Mouse (Mus musculus): ENCODE measurements at regions not wholly inside any gene's neighbourhood (a gene's known extent, or its start where the extent isn't known, plus 50 kb on each side); places are given as distances from the start of the nearest gene placed in this dataset.

GRCm38 (mm10) chr13:72250419-72250818 is 286.9 kb upstream of the Irx1 start:
- TF ChIP-seq CTCF (conservative IDR thresholded peaks at IDR 0.05; ENCODE audit: low read length) (peak; percentile 55), NANOG (IDR thresholded peaks at IDR 0.05; ENCODE audit: borderline replicate concordance, low read length) (no peak)
